Mouse (Mus musculus) stomach, postnatal 0 days (tissue): ENCODE results near the gene H2al1i.

ENCODE experiments used
- CTCF ChIP-seq: IDR thresholded peaks from 2 replicates; pipeline ENCODE4 v1.5.1; 2016; ENCODE audit warnings: antibody characterized with exemption, low read depth, mild to moderate bottlenecking, moderate library complexity
- EP300 ChIP-seq: optimal IDR thresholded peaks from 2 replicates; pipeline ENCODE3; 2016; ENCODE audit warnings: antibody characterized with exemption

- TF ChIP-seq CTCF = no peak
- no peak for TF ChIP-seq EP300
These were observed 39.4 kb downstream of the H2al1i start for GRCm38 (mm10) chrX:11363890-11364289.
